Mouse (Mus musculus) cerebellum, adult 9-10 months (tissue): ENCODE data around the gene Ubl4b.
A peak's percentile ranks its signal among the peaks of the same experiment; 100 is the strongest.

Source experiments
- DNase-seq: peaks from one replicate; pipeline ENCODE4 v3.0.0; 2022

The Ubl4b gene

GRCm38 (mm10) chr3:107565331-107565730 lies 10.5 kb upstream of the Ubl4b start:
- no peak for DNase-seq

GRCm38 (mm10) chr3:107563880-107564279 lies 9.0 kb upstream of the Ubl4b start:
- DNase-seq: no peak

- no peak for DNase-seq
Measured at GRCm38 (mm10) chr3:107562591-107562990, 7.7 kb upstream of the Ubl4b start.

GRCm38 (mm10) chr3:107562104-107562503 lies 7.2 kb upstream of the Ubl4b start:
- no peak for DNase-seq

- peak; percentile 79 for DNase-seq
Measured at GRCm38 (mm10) chr3:107559183-107559582, 4.3 kb upstream of the Ubl4b start.

GRCm38 (mm10) chr3:107558740-107559139 lies 3.9 kb upstream of the Ubl4b start:
- DNase-seq: no peak

GRCm38 (mm10) chr3:107550409-107551049 lies 4.3 kb downstream of the Ubl4b start:
- peak; percentile 79 for DNase-seq

- peak; percentile 84 for DNase-seq
Measured at GRCm38 (mm10) chr3:107546956-107547355, 7.9 kb downstream of the Ubl4b start.

- no peak for DNase-seq
Measured at GRCm38 (mm10) chr3:107545716-107546412, 9.0 kb downstream of the Ubl4b start.

- DNase-seq: no peak
Measured at GRCm38 (mm10) chr3:107545278-107545677, 9.6 kb downstream of the Ubl4b start.

GRCm38 (mm10) chr3:107543158-107544080 lies 11.5 kb downstream of the Ubl4b start:
- DNase-seq: no peak

GRCm38 (mm10) chr3:107542584-107542983 lies 12.3 kb downstream of the Ubl4b start:
- DNase-seq: no peak

- DNase-seq: no peak
Measured at GRCm38 (mm10) chr3:107537504-107537889, 17.4 kb downstream of the Ubl4b start.

- DNase-seq: peak; percentile 87
Measured at GRCm38 (mm10) chr3:107536810-107537503, 17.9 kb downstream of the Ubl4b start.

- DNase-seq: no peak
Measured at GRCm38 (mm10) chr3:107534951-107535350, 19.9 kb downstream of the Ubl4b start.

GRCm38 (mm10) chr3:107533532-107533931 lies 21.3 kb downstream of the Ubl4b start:
- no peak for DNase-seq

GRCm38 (mm10) chr3:107530581-107530980 lies 24.3 kb downstream of the Ubl4b start:
- no peak for DNase-seq

- DNase-seq: no peak
Measured at GRCm38 (mm10) chr3:107529182-107529581, 25.7 kb downstream of the Ubl4b start.

GRCm38 (mm10) chr3:107528401-107529118 lies 26.3 kb downstream of the Ubl4b start:
- peak; percentile 84 for DNase-seq

- no peak for DNase-seq
Measured at GRCm38 (mm10) chr3:107524547-107524946, 30.3 kb downstream of the Ubl4b start.

GRCm38 (mm10) chr3:107520931-107521330 lies 33.9 kb downstream of the Ubl4b start:
- DNase-seq: no peak

GRCm38 (mm10) chr3:107517631-107518108 lies 37.2 kb downstream of the Ubl4b start, which contains the start of gene Slc6a17:
Gene Slc6a17, minus strand, starts transcription at chr3:107518018.
- peak; percentile 85 for DNase-seq
